Mouse (Mus musculus): ENCODE results near the gene Porcn. TPM values are rescaled to one million over a fixed set of nuclear protein-coding genes. Genes with fewer than 3 reads are reported as not detected.

Gene Porcn
- total RNA-seq (2012; rRNA removed) (0.08 and 0.64 TPM in 2 replicates), total RNA-seq (2014; rRNA removed) (not detected in 2 replicates), polyA plus RNA-seq (2012; ENCODE audit: insufficient read length, low read depth) (not detected in 2 replicates)

DNA sequence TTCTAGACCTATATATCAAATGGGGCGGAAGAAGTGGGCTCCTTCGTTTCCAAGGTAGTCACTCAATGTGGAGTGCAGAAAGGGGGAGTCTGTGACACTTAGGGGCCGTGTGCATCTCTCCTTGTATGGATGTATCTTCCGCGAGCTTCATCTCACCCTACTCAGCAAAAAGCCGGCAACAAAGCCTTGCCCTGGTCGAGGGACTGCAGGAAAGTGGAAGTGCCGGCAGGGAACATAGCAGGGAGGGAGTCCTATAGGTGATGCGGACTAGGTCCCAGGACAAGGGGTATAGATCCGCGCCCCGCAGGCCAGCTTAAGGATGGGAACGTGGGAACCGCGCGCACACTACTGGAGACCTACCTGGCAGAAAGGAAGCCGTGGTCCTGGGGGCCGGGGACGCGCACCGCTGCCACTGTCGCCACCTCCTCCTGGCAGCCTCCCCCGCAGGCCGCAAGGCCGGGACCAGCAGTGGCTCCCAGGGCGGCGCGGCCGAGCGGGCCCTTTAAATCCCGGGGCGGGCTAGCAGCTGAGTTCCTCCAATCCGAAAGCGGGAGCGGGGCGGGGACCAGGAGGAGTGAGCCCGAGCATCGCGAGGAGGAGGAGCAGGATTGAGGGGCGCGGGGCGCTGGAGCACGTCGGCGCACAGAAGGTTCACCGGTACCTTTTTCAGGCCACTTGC lies at the start of gene Porcn:
Porcn (minus strand) TSS at position 511 of the 679 bp plus-strand sequence.
- Histone ChIP-seq H3K27ac (ENCODE audit: insufficient read depth, low read depth) (no peak within 1 kb of the TSS), H3K4me3 (replicated peaks in 1 of 3; ENCODE audit: low read depth in 2 of 3, low read length in 2 of 3, poor library complexity in 1 of 3) (peak within 1 kb of the TSS in 1 of 3 experiments; percentile 45), H3K4me2 (ENCODE audit: insufficient read depth, low read depth, poor library complexity, severe bottlenecking) (peak within 1 kb of the TSS; percentile 87), H3K9me3 (replicated peaks; ENCODE audit: low read length) (no peaks in the 10 kb centered on the region), H3K9ac (ENCODE audit: insufficient read depth, low read depth) (peak within 1 kb of the TSS; percentile 39), H3K79me2 (replicated peaks; ENCODE audit: control insufficient read depth, extremely low read depth, insufficient read depth, poor library complexity, severe bottlenecking) (no peaks in the 10 kb centered on the region), H3K27me3 (replicated peaks) (peaks cover 43% of the 10 kb centered on the region), H3K36me3 (replicated peaks in 1 of 2; ENCODE audit: control insufficient read depth in 1 of 2, insufficient read depth in 1 of 2, low read length in 1 of 2) (no peaks in the 10 kb centered on the region), H3K4me1 (ENCODE audit: control insufficient read depth in 1 of 2, insufficient read depth in 2 of 2) (no peaks in the 10 kb centered on the region)
- dilution Hi-C loops (cut with MboI; ENCODE audit: extremely low pct_ligation_motif_present, extremely low pct_unique_long_range_greater_than_20kb, low sequenced_read_pairs) (no loop called here), in situ Hi-C loops (cut with MboI; ENCODE audit: low pct_ligation_motif_present, low pct_unique_long_range_greater_than_20kb, low sequenced_read_pairs) (no loop called here)
- no peak for DNase-seq (ENCODE audit: extremely low read depth)
- TF ChIP-seq JUN (IDR thresholded peaks at IDR 0.05; ENCODE audit: insufficient read depth, low read depth, low read length) (no peak), POLR2A (IDR thresholded peaks at IDR 0.05; ENCODE audit: low read depth, low read length) (0 out of 2 replicates have a peak, but pooled peaks have one; percentile 18)

DNA sequence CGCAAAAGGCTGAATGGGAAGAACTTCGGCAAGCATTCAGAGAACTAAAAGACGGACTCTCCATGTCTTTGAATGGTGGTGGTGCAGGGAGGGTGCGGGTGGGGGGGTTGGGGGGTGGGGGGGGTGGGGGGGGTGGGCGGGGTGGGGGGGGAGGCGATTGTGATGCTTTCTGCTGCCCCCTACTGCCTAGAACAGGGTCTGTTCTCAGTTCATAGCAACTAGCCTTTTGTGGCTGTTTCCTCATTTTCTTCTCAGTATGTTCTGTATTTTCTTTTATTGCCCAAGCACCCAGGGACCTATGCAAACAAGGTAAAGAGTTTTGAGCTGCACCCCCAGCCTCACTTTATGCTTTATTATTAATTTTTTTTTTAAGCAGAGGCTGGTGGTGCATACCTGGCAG lies 49.5 kb upstream of the Porcn start:
- Histone ChIP-seq H3K4me2 (ENCODE audit: insufficient read depth, low read depth, poor library complexity, severe bottlenecking) (no peak overlapping the region), H3K27ac (ENCODE audit: insufficient read depth, low read depth) (no peak overlapping the region), H3K9ac (ENCODE audit: insufficient read depth, low read depth) (no peak overlapping the region), H3K79me2 (replicated peaks; ENCODE audit: control insufficient read depth, extremely low read depth, insufficient read depth, poor library complexity, severe bottlenecking) (0 out of 2 replicates have a peak, but pooled peaks cover 11% of the 10 kb centered on the region), H3K9me3 (replicated peaks; ENCODE audit: low read length) (no peaks in the 10 kb centered on the region), H3K4me1 (ENCODE audit: control insufficient read depth in 1 of 2, insufficient read depth in 2 of 2) (peaks cover 0 to 7% of the 10 kb centered on the region in 2 experiments; a peak in 2 of 4 replicates), H3K27me3 (replicated peaks) (no peaks in the 10 kb centered on the region), H3K36me3 (replicated peaks in 1 of 2; ENCODE audit: control insufficient read depth in 1 of 2, insufficient read depth in 1 of 2, low read length in 1 of 2) (peaks cover 0 to under 1% of the 10 kb centered on the region in 2 experiments), H3K4me3 (replicated peaks in 1 of 3; ENCODE audit: low read depth in 2 of 3, low read length in 2 of 3, poor library complexity in 1 of 3) (no peak overlapping the region)
- dilution Hi-C loops (cut with MboI; ENCODE audit: extremely low pct_ligation_motif_present, extremely low pct_unique_long_range_greater_than_20kb, low sequenced_read_pairs) (no loop called here), in situ Hi-C loops (cut with MboI; ENCODE audit: low pct_ligation_motif_present, low pct_unique_long_range_greater_than_20kb, low sequenced_read_pairs) (no loop called here)
- TF ChIP-seq CTCF (conservative IDR thresholded peaks at IDR 0.05 in 1 of 2, IDR thresholded peaks at IDR 0.05 in 1 of 2; ENCODE audit: low read depth in 2 of 2, low read length in 2 of 2), result peak in 1 of 2 experiments; percentile 13; a peak in 1 of 4 replicates
- TF ChIP-seq TCF12 (IDR thresholded peaks at IDR 0.05; ENCODE audit: low read depth, low read length), result no peak
- DNase-seq (ENCODE audit: extremely low read depth), result no peak

GRCm38 (mm10) chrX:8253711-8254110 lies 47.4 kb upstream of the Porcn start:
- in situ Hi-C loops (cut with MboI; ENCODE audit: low pct_ligation_motif_present, low pct_unique_long_range_greater_than_20kb, low sequenced_read_pairs), result no loop called here
- H3K36me3 ChIP-seq (replicated peaks in 1 of 2; ENCODE audit: control insufficient read depth in 1 of 2, insufficient read depth in 1 of 2, low read length in 1 of 2), result peaks cover 2 to 16% of the 10 kb centered on the region in 2 experiments
- H3K9ac ChIP-seq (ENCODE audit: insufficient read depth, low read depth), result no peak overlapping the region
- no peak overlapping the region for H3K4me3 ChIP-seq (replicated peaks in 1 of 3; ENCODE audit: low read depth in 2 of 3, low read length in 2 of 3, poor library complexity in 1 of 3)
- TF ChIP-seq EP300 (IDR thresholded peaks at IDR 0.05; ENCODE audit: low read length) (no peak), MYC (IDR thresholded peaks at IDR 0.05; ENCODE audit: low read depth, low read length) (no peak), CHD2 (IDR thresholded peaks at IDR 0.05; ENCODE audit: low read length) (no peak), TCF12 (IDR thresholded peaks at IDR 0.05; ENCODE audit: low read depth, low read length) (no peak), TBP (conservative IDR thresholded peaks at IDR 0.05; ENCODE audit: low read depth, low read length) (no peak), SIN3A (IDR thresholded peaks at IDR 0.05; ENCODE audit: low read length) (no peak), ELF1 (IDR thresholded peaks at IDR 0.05; ENCODE audit: low read depth, low read length) (no peak), POLR2A (IDR thresholded peaks at IDR 0.05; ENCODE audit: low read depth, low read length) (no peak), MXI1 (IDR thresholded peaks at IDR 0.05; ENCODE audit: low read depth, low read length) (no peak), GABPA (IDR thresholded peaks at IDR 0.05; ENCODE audit: insufficient replicate concordance, low read depth, low read length) (no peak), MAZ (IDR thresholded peaks at IDR 0.05; ENCODE audit: low read depth, low read length) (no peak), PAX5 (IDR thresholded peaks at IDR 0.05; ENCODE audit: low read length) (no peak), CTCF (conservative IDR thresholded peaks at IDR 0.05 in 1 of 2, IDR thresholded peaks at IDR 0.05 in 1 of 2; ENCODE audit: low read depth in 2 of 2, low read length in 2 of 2) (no peak), JUN (IDR thresholded peaks at IDR 0.05; ENCODE audit: insufficient read depth, low read depth, low read length) (no peak), IRF4 (IDR thresholded peaks at IDR 0.05; ENCODE audit: low read depth, low read length) (no peak), UBTF (IDR thresholded peaks at IDR 0.05; ENCODE audit: low read depth, low read length) (no peak)
- no peaks in the 10 kb centered on the region for H3K27me3 ChIP-seq (replicated peaks)
- H3K4me1 ChIP-seq (ENCODE audit: control insufficient read depth in 1 of 2, insufficient read depth in 2 of 2), result peaks cover 0 to 7% of the 10 kb centered on the region in 2 experiments; a peak in 2 of 4 replicates
- DNase-seq (ENCODE audit: extremely low read depth), result no peak
- no peak overlapping the region for H3K27ac ChIP-seq (ENCODE audit: insufficient read depth, low read depth)
- H3K9me3 ChIP-seq (replicated peaks; ENCODE audit: low read length), result no peaks in the 10 kb centered on the region
- dilution Hi-C loops (cut with MboI; ENCODE audit: extremely low pct_ligation_motif_present, extremely low pct_unique_long_range_greater_than_20kb, low sequenced_read_pairs), result no loop called here
- no peak overlapping the region for H3K4me2 ChIP-seq (ENCODE audit: insufficient read depth, low read depth, poor library complexity, severe bottlenecking)
- H3K79me2 ChIP-seq (replicated peaks; ENCODE audit: control insufficient read depth, extremely low read depth, insufficient read depth, poor library complexity, severe bottlenecking), result 0 out of 2 replicates have a peak, but pooled peaks cover 12% of the 10 kb centered on the region

All from CH12.LX (cell line).